25 mouse cellular contexts compared by ENCODE assay signal in genomic region chr7:141492738-141493137, GRCm38 (mm10).
"Had no signal": no experiment of that assay in that cellular context is flagged by ENCODE, and none has a peak within 500 bp of the region (broad histone marks: within the 10 kb centered on the region; RNA-seq: fewer than 3 reads in every experiment).

No protein-coding gene starts in this region.

- H3K27me3 ChIP-seq: kidney, embryonic 15.5 days; limb, embryonic 12.5 days; limb, embryonic 15.5 days; megakaryocyte, embryonic 14.5 days; midbrain, embryonic 13.5 days; neural tube, embryonic 12.5 days; neural tube, embryonic 15.5 days; stomach, embryonic 15.5 days had no signal

- DNase-seq: kidney, postnatal 10 days; kidney, postnatal 36 days; layer of hippocampus, postnatal 36 days; left cerebral cortex, postnatal 4 days; liver, postnatal 0 days; lung, embryonic 14.5 days; retina, postnatal 1 day; right cerebral cortex, postnatal 25 days; spleen, adult 18-20 months; thymus, postnatal 25 days had no signal

- H3K27ac ChIP-seq: kidney, embryonic 15.5 days; left cerebral cortex, adult 2 months; limb, embryonic 12.5 days; limb, embryonic 15.5 days; liver, embryonic 14.5 days; macrophage; midbrain, embryonic 10.5 days; midbrain, embryonic 13.5 days; neural tube, embryonic 12.5 days; neural tube, embryonic 15.5 days; stomach, embryonic 15.5 days had no signal

- H3K9me3 ChIP-seq: kidney, embryonic 15.5 days; limb, embryonic 12.5 days; limb, embryonic 15.5 days; megakaryocyte, embryonic 14.5 days; midbrain, embryonic 10.5 days; midbrain, embryonic 13.5 days; neural tube, embryonic 12.5 days; neural tube, embryonic 15.5 days; stomach, embryonic 15.5 days had no signal

- H3K9ac ChIP-seq: kidney, embryonic 15.5 days; limb, embryonic 12.5 days; limb, embryonic 15.5 days; liver, embryonic 14.5 days; liver, postnatal 0 days; lung, embryonic 14.5 days; midbrain, embryonic 13.5 days; neural tube, embryonic 12.5 days; neural tube, embryonic 15.5 days; stomach, embryonic 15.5 days had no signal

- H3K4me3 ChIP-seq: kidney, embryonic 15.5 days; left cerebral cortex, adult 2 months; limb, embryonic 12.5 days; limb, embryonic 15.5 days; megakaryocyte, embryonic 14.5 days; midbrain, embryonic 10.5 days; midbrain, embryonic 13.5 days; neural tube, embryonic 12.5 days; neural tube, embryonic 15.5 days; stomach, embryonic 15.5 days had no signal

- H3K4me1 ChIP-seq: kidney, embryonic 15.5 days; limb, embryonic 12.5 days; limb, embryonic 15.5 days; midbrain, embryonic 10.5 days; midbrain, embryonic 13.5 days; neural tube, embryonic 12.5 days; neural tube, embryonic 15.5 days; stomach, embryonic 15.5 days had no signal

- ATAC-seq: liver, postnatal 0 days; lung, postnatal 0 days; midbrain, embryonic 13.5 days; midbrain, embryonic 16.5 days had no signal

- H3K4me2 ChIP-seq: kidney, embryonic 15.5 days; limb, embryonic 12.5 days; limb, embryonic 15.5 days; liver, embryonic 11.5 days; lung, embryonic 14.5 days; midbrain, embryonic 13.5 days; neural tube, embryonic 12.5 days; neural tube, embryonic 15.5 days; stomach, embryonic 15.5 days had no signal
